Mouse (Mus musculus) cerebellum, adult 11 months (tissue): ENCODE measurements around the gene Ddx19b.
"Not testable (repeated sequence)": the region's sequence is repeated elsewhere in the genome, so short reads cannot be mapped to it uniquely, and the experiment has no call there.

Experiments
- DNase-seq: peaks from one replicate; pipeline ENCODE4 v3.0.0; 2022

Gene Ddx19b

DNA sequence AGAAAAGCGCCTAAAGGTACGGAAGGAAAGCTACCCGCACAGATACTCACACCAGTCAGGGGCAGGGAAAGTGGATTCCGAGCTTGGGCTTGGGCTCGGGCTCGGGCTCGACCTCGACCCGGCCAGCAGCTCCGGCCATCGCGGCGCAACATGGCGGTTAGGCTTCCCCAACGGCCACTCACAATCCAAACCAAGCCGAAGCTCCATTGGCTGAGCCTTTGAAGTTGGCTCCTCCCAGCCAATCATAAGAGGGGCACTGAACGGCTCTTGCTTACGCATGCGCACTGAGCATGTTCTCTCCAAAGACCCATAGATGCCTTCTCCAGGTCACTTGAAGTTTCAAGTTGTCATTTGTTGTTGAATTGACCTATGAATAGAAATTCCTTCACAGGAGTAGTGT lies at the start of gene Ddx19b:
Gene Ddx19b, minus strand, starts transcription at position 180 of the 400 bp plus-strand sequence.
- no peak for DNase-seq

- DNase-seq, result no peak
These were observed 48.3 kb upstream of the Ddx19b start for GRCm38 (mm10) chr8:111079861-111080271.

GRCm38 (mm10) chr8:111079461-111079860 lies 47.9 kb upstream of the Ddx19b start:
- DNase-seq, result no peak

- no peak for DNase-seq
These were observed 44.4 kb upstream of the Ddx19b start for GRCm38 (mm10) chr8:111075926-111076325.

DNA sequence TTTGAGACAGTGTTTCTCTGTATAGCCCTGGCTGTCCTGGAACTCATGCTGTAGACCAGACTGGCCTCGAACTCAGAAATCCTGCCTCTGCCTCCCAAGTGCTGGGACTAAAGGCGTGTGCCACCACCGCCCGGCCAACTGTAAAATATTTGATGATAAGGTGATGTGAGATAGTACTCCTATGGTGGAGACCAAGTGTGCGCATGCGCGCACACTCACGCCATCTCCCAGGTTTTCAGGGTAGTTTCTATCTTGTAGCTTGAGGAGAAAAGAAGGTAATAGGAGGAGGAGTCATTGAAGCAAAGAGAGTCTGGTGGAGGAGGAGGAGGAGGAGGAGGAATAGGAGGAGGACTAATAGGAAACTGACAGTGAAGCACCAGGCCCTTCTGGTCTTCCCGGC lies 37.1 kb upstream of the Ddx19b start:
- DNase-seq, result not testable (repeated sequence)

DNA sequence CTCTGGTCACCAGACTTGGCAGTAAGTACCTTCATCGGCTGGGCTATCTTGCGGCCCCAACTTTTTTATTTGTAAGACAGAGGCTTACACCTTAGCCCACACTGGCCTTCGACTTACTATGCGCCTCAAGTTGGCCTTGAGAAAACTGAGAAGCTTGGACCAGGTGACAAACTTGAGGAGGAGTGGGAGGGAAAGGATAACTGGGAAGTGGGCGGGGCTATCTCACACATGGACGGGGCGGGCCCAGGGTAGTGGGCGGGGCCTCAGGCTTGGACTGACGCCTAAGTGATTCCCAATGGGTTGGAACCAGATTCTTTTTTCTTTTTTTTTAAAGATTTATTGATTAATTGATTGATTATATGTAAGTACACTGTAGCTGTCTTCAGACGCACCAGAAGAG lies 35.9 kb upstream of the Ddx19b start:
- no peak for DNase-seq

DNA sequence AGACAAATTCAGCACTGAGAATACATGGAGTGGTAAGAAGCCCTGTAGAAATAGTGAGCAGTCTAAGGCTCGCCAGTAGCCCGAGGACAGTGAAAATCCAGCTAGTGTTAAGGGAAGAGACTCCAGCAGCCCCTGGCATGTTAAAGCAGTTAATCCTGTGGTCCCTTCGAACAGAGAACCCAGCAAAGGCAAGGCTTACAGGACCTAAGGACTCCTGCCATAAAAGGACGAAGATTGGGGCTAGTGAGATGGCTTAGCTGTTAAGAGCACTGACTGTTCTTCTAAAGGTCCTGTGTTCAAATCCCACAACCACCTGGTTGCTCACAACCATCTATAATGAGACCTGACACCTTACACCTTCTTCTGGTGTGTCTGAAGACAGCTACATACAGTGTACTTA lies 34.8 kb upstream of the Ddx19b start:
- DNase-seq, result no peak

DNA sequence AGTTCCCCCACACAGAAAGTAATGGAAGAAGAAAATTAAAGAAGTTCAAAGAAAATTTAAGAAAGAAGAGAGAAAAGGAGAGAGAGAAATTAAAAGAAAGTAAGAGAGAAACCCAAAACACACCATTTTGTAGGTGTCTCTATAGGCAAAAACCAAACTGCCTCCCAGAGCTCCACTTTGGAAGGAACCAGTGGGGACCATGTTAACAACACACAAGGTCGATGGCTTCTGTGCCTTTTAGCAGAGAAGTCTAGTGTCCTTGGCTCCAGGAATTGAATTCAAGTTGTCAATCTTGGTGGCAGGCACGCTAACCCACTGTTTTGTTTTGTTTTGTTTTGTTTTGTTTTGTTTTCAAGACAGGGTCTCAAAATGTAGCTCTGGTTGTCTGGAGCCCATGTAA lies 31.3 kb upstream of the Ddx19b start:
- no peak for DNase-seq

- DNase-seq, result peak; percentile 91
These were observed 30.7 kb upstream of the Ddx19b start for GRCm38 (mm10) chr8:111062072-111062757.

- no peak for DNase-seq
These were observed 30.1 kb upstream of the Ddx19b start for GRCm38 (mm10) chr8:111061688-111062071.

GRCm38 (mm10) chr8:111058946-111059572 lies 27.5 kb upstream of the Ddx19b start:
- no peak for DNase-seq

DNA sequence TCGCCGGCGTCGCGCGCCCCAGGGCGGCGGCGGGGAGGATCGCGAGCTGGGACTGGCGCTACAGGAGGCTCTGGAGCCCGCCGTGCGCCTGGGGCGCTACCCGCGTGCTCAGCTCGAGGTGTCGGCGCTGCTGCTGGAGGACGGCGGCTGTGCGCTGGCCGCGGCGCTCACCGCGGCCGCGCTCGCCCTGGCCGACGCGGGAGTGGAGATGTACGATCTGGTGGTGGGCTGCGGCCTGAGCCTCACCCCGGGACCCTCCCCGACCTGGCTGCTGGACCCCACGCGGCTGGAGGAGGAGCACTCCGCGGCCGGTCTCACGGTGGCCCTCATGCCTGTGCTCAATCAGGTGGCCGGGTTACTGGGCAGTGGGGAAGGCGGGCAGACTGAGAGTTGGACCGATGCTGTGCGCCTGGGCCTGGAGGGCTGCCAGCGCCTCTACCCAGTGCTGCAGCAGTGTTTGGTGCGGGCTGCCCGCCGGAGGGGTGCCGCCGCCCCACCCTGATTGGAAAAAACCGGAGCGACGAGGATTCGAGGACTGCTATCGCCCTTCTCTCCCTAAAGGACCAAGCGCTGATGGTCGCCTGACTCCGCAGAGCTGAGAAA lies 25.2 kb upstream of the Ddx19b start:
- DNase-seq, result peak; percentile 35

GRCm38 (mm10) chr8:111056158-111056663 lies 24.7 kb upstream of the Ddx19b start, which contains the start of gene Exosc6:
Gene Exosc6 (plus strand): TSS chr8:111056339.
- DNase-seq, result peak; percentile 90

DNA sequence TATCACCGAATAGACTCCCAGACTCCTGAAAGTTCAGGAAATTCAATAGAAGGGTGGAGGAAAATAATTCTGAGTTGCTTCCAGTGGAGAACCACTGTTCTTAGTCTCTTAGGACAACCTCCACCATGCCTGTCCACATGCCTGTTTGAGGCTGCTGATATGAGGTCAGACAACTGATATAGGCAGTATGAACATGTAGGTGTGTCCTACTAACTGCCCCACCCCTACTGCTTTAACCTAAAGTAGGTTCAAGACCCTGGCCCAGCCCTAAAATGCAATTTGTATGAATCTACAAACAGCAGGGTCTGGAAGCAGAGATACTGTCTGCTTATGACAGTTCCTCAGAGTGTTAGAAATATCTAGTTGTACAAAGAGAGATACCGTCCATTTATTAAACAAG lies 24.1 kb upstream of the Ddx19b start:
- DNase-seq, result no peak

DNA sequence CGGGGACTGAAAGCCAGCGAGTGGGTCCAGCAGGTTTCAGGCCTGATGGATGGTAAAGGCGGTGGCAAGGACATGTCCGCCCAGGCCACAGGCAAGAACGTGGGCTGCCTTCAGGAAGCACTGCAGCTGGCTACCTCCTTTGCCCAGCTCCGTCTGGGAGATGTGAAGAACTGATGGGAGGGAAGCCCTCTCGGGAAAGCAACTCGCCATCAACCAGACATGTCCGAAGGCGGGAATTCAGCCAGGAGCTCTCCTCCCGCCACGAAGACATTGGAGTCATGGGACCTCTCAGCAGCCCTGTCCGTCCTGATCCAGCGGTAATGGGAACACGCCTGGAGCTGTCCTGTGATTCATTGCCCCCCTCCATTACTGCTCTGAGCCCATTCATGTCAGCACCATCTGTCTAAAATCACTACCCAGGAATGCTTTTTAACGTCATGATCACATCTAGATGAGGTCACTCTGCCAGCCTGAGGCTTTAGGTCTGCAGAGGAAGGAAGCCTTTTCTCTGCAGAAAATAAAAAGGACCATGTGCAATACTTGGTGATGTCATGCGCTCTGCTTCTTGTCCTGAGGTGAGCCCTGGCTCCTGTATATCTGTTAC lies 23.6 kb upstream of the Ddx19b start:
- peak; percentile 17 for DNase-seq

GRCm38 (mm10) chr8:111053827-111054518 lies 22.4 kb upstream of the Ddx19b start:
- no peak for DNase-seq

GRCm38 (mm10) chr8:111049106-111049505 lies 17.6 kb upstream of the Ddx19b start:
- no peak for DNase-seq

GRCm38 (mm10) chr8:111048694-111049093 lies 17.1 kb upstream of the Ddx19b start:
- no peak for DNase-seq

GRCm38 (mm10) chr8:111044003-111044734 lies 12.6 kb upstream of the Ddx19b start:
- DNase-seq, result no peak

DNA sequence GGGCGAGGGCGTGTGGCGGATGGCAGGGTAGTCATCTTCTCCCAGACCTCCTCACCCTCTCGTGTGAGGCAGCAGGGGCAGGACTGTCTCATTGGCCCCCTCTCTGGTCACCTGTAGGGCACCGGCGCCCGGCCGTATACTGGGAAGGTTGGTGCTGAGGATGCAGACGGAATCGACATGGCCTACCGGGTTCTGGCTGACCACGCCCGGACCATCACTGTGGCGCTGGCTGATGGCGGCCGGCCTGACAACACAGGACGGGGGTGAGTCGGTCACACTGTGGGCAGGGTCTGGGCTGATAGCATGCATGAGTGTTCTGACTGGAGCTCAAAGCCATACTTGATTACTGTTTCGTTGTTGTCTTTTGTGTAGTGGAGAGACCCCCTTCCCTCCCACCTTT lies 11.0 kb upstream of the Ddx19b start:
- DNase-seq, result no peak

DNA sequence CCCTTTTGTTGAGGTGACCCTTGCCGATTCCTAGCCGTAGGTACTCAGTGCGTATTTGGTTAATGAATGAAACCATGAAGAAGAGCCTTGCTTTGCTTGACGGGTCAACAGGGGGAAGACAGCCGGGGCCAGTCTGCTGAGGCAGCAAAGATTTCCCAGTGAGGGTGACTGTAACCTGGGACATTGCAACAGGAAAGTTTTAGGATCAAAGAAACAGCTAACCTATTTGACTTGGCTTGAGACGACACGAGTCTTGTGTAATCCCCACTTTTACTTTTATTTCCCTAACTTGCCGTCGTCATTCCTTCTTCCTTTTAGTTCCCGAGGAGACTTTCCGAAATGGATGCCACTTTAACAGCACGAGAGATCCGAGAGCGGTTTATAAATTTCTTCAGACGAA lies 5.0 kb upstream of the Ddx19b start:
- DNase-seq, result no peak

DNA sequence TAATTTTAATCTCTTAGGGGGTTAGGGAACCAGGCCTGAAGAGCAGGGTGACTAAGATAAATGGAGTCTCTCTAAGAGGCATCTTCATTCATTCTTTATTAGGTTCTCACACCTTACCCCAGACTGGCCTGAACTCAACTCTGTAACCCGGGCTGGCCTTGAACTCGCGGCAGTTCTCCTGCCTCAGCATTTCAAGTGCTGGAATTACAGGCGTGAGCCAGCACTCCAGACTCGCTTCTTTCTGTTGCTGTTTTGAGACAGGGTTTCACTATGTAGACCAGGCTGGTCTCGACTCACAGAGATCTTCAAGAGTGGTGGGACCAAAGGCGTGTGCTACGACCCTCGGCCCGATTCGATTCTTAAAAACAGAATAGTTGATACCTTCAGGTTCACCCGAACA lies 2.7 kb upstream of the Ddx19b start:
- peak; percentile 38 for DNase-seq
